Mouse (Mus musculus) stomach, postnatal 0 days (tissue): Measurements from ENCODE around the gene Manbal.

Experiments
- CTCF ChIP-seq: IDR thresholded peaks from 2 replicates; pipeline ENCODE4 v1.5.1; 2016; ENCODE audit warnings: antibody characterized with exemption, low read depth, mild to moderate bottlenecking, moderate library complexity
- EP300 ChIP-seq: optimal IDR thresholded peaks from 2 replicates; pipeline ENCODE3; 2016; ENCODE audit warnings: antibody characterized with exemption

GRCm38 (mm10) chr2:157325238-157325637, 42.2 kb upstream of the Manbal start:
- TF ChIP-seq CTCF, result no peak
- TF ChIP-seq EP300, result no peak
